Mouse (Mus musculus) E14TG2a.4 (cell line): ENCODE measurements around the gene Ccser1.

Experiments
- H3K27me3 ChIP-seq: 2 replicates; pipeline ENCODE4 v1.6.1; 2014; ENCODE audit warnings: low read length, control low read depth; ENCODE audit not compliant: insufficient read depth
- H3K36me3 ChIP-seq: 2 replicates; pipeline ENCODE4 v1.6.1; 2014; ENCODE audit warnings: low read length, control low read depth; ENCODE audit not compliant: insufficient read depth
- H3K4me1 ChIP-seq: replicated peaks from 2 replicates; pipeline ENCODE4 v1.6.1; 2014; ENCODE audit warnings: low read depth, low read length, control low read depth
- H3K4me3 ChIP-seq: replicated peaks from 2 replicates; pipeline ENCODE4 v1.5.1; 2014; ENCODE audit warnings: mild to moderate bottlenecking, low read length
- H3K9me3 ChIP-seq: 2 replicates; pipeline ENCODE4 v1.6.1; 2014; ENCODE audit warnings: low read length, control low read depth
- CTCF ChIP-seq: conservative IDR thresholded peaks from 2 replicates; pipeline ENCODE4 v1.5.1; 2014; ENCODE audit warnings: low read length
- NANOG ChIP-seq: IDR thresholded peaks from 2 replicates; pipeline ENCODE4 v1.6.1; 2014; ENCODE audit warnings: borderline replicate concordance, low read length, mixed read lengths
- POU5F1 ChIP-seq: IDR thresholded peaks from 2 replicates; pipeline ENCODE4 v1.6.1; 2014; ENCODE audit warnings: low read length, borderline replicate concordance

The Ccser1 gene

DNA sequence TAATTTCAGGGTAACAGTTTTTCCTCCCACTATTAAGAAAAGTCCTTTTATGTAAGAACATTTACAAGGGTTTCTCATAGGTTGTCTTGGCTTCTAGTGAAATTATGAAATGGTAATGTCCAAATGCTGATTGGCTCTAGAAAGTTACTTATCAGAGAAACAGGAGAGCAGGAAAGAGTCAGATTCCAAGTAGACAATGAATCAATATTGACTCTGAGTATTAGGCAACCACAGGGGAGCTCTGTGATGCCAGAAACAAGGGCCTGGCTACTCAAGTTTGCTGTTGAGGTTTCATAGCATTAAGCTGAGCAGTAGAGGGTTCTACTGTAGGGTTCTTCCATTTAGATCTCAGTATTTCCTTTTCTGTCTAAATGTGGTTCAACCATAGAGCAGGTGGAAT is 481.3 kb downstream of the Ccser1 start:
- TF ChIP-seq NANOG (no peak), CTCF (no peak), POU5F1 (no peak)
- no peak overlapping the region for H3K4me3 ChIP-seq
- no peaks in the 10 kb centered on the region for H3K4me1 ChIP-seq
- H3K27me3 ChIP-seq = no peaks in the 10 kb centered on the region
- no peaks in the 10 kb centered on the region for H3K36me3 ChIP-seq
- no peaks in the 10 kb centered on the region for H3K9me3 ChIP-seq

DNA sequence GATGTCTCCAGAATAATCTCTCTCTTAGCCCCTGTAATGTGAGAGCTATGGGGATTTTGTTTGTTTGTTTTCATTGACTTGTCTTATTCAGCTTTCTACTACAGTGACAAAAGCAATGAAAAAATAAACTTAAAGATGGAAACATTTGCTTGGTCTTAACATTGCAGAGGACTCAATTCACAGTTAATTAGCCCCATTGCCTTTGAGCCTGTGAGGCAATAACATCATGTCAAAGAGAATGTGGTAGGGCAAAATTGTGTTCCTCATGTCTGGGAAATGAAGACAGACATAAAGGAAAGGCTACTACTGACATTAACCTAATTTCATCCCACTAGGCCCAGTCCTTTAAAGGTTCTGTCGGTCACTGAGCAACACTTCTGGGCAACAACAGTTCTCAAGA is 484.4 kb downstream of the Ccser1 start:
- Histone ChIP-seq H3K9me3 (no peaks in the 10 kb centered on the region), H3K4me1 (no peaks in the 10 kb centered on the region), H3K27me3 (no peaks in the 10 kb centered on the region), H3K4me3 (no peak overlapping the region), H3K36me3 (no peaks in the 10 kb centered on the region)
- TF ChIP-seq NANOG (no peak), CTCF (no peak), POU5F1 (no peak)

DNA sequence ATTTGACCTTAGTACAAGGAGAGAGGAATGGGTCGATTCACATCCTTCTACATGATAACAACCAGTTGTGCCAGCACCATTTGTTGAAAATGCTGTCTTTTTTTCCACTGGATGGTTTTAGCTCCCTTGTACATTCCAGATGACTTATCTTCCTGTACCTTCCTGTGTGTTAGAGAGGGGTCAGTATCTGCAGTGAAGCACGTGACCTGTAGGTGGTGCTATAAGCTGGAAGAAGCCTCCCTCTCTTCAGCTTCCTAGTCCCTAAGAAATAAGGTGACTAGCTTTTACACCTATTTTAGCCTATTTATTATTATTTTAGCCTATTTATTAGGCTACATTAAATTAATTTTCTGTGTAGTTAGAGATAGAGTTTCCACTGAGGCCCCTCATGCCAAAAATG is 506.9 kb downstream of the Ccser1 start:
- peak; percentile 52 for TF ChIP-seq CTCF
- TF ChIP-seq POU5F1 = no peak
- Histone ChIP-seq H3K36me3 (no peaks in the 10 kb centered on the region), H3K4me3 (no peak overlapping the region), H3K4me1 (no peaks in the 10 kb centered on the region), H3K9me3 (no peaks in the 10 kb centered on the region), H3K27me3 (no peaks in the 10 kb centered on the region)

DNA sequence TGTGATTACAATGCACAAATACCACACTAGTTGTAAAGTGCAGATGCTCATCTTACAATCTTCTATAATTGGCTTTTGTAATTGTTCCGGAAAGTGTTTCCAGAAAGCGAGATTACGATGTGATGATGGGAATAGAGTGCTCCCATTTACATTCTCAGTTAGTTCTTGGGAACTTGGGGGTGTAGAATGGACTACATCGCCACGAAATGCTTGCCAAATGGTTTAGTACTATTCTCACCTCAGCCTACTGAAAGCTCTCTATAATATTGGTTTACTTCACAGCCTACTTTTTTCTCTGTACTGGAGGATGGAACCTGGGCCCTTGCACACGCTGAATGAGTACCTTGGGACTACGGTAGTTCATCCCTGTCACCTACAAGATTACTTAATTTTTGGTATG is 522.9 kb downstream of the Ccser1 start:
- no peaks in the 10 kb centered on the region for H3K4me1 ChIP-seq
- H3K36me3 ChIP-seq = no peaks in the 10 kb centered on the region
- H3K4me3 ChIP-seq = no peak overlapping the region
- no peaks in the 10 kb centered on the region for H3K27me3 ChIP-seq
- no peaks in the 10 kb centered on the region for H3K9me3 ChIP-seq
- no peak for TF ChIP-seq POU5F1
- TF ChIP-seq NANOG = no peak
- no peak for TF ChIP-seq CTCF

DNA sequence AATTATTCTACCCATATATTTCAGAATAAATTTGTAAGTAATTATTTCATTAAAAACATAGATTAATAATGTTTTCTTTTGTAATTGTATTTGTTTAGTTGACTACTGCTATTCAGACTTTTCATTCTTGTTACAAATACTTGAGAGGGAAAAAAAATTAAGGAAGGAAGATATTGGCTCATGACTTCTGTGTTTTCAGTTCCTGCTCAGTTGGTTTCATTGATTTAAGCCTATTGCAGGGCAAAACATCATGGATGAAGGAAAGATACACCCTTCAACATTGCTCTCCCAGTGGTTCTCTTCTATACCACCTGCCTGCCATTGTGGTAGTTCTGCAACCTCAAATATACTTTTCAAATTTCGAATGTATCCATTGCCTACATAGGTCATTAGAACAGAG is 541.1 kb downstream of the Ccser1 start:
- TF ChIP-seq POU5F1 = no peak
- TF ChIP-seq NANOG = no peak
- no peak for TF ChIP-seq CTCF
- Histone ChIP-seq H3K4me3 (no peak overlapping the region), H3K4me1 (no peaks in the 10 kb centered on the region), H3K9me3 (no peaks in the 10 kb centered on the region), H3K36me3 (no peaks in the 10 kb centered on the region), H3K27me3 (no peaks in the 10 kb centered on the region)

DNA sequence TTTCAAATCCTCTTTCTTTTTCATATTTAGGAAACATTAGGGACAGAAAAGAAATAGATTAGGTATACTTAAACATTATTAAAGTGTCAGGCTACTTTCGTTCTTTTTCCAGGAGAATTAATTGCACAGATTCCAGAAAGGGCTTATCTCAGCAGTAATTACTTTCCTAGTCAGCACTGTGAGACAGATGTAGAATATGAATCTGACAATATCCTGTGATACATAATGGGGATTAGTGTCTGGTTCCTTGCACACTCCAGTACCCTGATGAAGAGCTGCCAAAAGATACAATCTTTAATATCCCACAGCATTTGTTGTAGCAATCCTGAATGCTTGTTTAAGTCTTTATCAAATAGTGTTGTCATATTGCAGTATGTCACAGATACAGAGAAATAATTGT is 548.9 kb downstream of the Ccser1 start:
- H3K9me3 ChIP-seq = no peaks in the 10 kb centered on the region
- no peak overlapping the region for H3K4me3 ChIP-seq
- H3K36me3 ChIP-seq = no peaks in the 10 kb centered on the region
- no peaks in the 10 kb centered on the region for H3K27me3 ChIP-seq
- TF ChIP-seq POU5F1 (no peak), CTCF (no peak), NANOG (no peak)
- H3K4me1 ChIP-seq = no peaks in the 10 kb centered on the region

DNA sequence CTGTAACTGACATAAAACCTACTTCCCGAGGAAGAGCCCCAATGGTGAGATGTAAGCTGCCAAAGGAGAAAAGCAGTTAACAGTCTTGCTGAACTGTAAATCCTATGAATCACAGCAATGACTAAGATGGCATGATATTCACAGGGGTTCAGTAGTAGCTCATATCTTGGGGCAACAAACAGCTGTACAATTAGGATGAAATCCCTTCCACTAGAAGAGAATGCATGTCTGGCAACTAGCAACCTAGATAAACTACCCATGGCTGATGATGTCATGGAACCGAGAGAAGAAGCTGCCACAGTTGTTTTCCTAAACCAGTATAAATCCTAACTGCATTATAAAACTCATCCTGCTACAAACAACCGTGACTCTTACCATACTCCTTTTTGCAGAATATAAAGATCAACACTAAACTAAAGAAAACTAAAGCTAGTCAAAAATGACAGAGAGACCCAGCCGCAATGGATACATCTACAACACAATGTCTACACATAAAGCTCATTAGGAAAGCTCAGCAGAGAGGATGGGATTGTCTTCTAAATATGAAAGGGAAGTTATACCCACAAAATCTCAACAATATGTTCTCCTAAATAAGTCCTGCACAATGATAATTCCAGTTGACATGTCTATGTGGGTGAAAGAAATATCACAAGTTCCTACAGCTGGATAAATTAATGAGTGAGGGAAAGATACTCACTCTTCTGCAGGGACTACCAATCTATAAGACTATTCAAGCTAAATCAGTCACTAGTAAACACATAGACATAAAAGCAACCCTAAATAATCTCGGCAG is 550.2 kb downstream of the Ccser1 start:
- H3K27me3 ChIP-seq = no peaks in the 10 kb centered on the region
- no peaks in the 10 kb centered on the region for H3K9me3 ChIP-seq
- H3K36me3 ChIP-seq = no peaks in the 10 kb centered on the region
- no peaks in the 10 kb centered on the region for H3K4me1 ChIP-seq
- no peak for TF ChIP-seq CTCF
- H3K4me3 ChIP-seq = no peak overlapping the region

DNA sequence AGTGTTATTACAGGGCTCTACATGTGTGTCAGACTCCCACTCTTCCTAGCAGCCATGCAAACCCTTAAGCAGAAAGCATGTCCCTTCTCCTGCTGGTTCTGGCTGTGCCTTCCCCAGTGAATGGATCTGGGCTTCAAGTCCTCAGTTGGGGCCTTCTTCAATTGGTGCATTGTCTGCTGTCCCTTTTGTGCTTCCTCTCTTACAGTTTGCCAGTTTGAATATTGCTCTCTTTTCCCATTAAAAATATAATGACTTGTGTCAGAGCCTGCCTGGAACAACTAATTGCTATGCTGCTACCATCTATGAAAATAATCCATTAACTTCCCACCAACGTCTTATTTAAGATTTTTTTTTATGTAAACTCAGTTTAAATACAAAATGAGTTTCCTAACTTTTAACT is 566.2 kb downstream of the Ccser1 start:
- no peaks in the 10 kb centered on the region for H3K4me1 ChIP-seq
- TF ChIP-seq CTCF = no peak
- TF ChIP-seq POU5F1 = no peak
- TF ChIP-seq NANOG = no peak
- no peaks in the 10 kb centered on the region for H3K27me3 ChIP-seq
- no peak overlapping the region for H3K4me3 ChIP-seq
- H3K36me3 ChIP-seq = no peaks in the 10 kb centered on the region
- H3K9me3 ChIP-seq = no peaks in the 10 kb centered on the region

DNA sequence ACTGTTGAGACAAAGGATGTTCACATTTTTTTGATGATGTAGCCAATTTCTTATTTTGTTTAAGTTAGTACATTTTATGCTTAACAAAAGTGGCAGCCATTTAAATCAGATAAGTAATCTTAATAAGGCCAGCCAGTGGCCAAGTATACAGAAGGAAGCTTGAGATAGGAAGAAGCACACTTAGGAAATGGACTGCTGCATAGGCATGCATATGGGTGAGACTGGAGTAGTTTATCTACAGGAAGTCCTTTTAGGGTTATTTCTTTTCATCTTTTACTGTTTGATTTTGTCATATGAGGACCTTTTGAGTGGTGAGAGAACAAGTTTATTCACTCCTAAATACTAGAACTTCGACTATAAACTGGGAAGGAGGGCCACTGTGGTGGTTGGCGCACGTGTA is 582.0 kb downstream of the Ccser1 start:
- Histone ChIP-seq H3K9me3 (no peaks in the 10 kb centered on the region), H3K27me3 (no peaks in the 10 kb centered on the region), H3K4me3 (no peak overlapping the region), H3K4me1 (no peaks in the 10 kb centered on the region), H3K36me3 (no peaks in the 10 kb centered on the region)
- TF ChIP-seq NANOG (no peak), POU5F1 (no peak), CTCF (no peak)
